Mouse (Mus musculus) heart, postnatal 36 days (tissue): ENCODE data around the gene Plau. TPM values are rescaled to one million over a fixed set of nuclear protein-coding genes. Genes with fewer than 3 reads are reported as not detected.

Experiments used
- DNase-seq, 2 experiments: peaks; one replicate each; pipeline ENCODE4 v3.0.0; 2021 to 2022
- intact Hi-C: fragments of 180-260 bp; cut with DNase I; formaldehyde crosslinking; loops from one replicate; pipeline ENCODE4 v1.15.1; 2025
- total RNA-seq, 2 experiments: library from RNA; stranded (reverse); gene quantifications; 2 replicates each; pipeline ENCODE4 v1.2.3; 2021

Plau gene
- total RNA-seq, 2 experiments from 2014 or later = 6.1 to 6.2 TPM

DNA sequence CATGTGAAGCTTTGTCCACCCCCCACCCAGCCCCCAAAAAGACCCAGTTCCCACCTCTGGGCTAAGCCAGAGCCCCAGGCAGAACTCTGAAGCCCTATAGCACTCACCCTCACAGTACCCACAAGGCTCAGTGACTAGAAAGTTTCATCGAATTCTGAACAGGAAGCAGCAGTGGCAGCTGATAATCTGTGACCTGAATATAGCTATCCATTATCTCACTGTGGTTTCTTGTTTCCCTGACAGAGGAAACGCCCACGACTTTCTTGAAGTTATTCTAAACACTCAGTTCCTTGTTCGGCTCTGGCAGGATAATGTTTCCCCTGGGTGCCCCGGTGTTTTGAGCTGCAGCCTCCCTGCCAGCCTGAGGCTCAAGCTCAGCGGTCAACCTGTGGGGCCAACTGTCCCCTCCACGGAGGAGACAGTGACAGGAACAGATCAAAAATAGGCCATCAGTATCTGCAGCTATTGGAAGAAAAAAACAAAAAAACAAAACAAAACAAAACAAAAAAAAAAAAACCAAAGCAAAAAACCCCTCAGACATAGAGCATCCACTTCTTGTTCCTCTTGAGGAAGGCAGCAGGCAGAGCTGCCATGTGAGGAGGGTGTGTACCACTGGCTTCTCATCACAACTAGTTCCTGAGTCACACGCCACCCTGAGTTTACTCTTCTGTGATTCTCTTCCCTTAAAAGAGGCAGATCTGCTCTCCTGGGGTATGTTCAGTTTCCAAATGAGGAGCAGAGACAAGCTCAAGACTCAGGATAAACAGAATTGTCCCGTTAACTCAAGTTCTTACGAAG, 48.8 kb downstream of the Plau start:
- peak in 1 of 2 experiments; percentile 19 for DNase-seq
- intact Hi-C loops = no loop called here

GRCm38 (mm10) chr14:20886266-20886665, 49.8 kb downstream of the Plau start:
- intact Hi-C loops = no loop called here
- DNase-seq = peak; percentile 36 to 73

GRCm38 (mm10) chr14:20887541-20888085, 51.2 kb downstream of the Plau start:
- no peak for DNase-seq
- intact Hi-C loops = no loop called here

DNA sequence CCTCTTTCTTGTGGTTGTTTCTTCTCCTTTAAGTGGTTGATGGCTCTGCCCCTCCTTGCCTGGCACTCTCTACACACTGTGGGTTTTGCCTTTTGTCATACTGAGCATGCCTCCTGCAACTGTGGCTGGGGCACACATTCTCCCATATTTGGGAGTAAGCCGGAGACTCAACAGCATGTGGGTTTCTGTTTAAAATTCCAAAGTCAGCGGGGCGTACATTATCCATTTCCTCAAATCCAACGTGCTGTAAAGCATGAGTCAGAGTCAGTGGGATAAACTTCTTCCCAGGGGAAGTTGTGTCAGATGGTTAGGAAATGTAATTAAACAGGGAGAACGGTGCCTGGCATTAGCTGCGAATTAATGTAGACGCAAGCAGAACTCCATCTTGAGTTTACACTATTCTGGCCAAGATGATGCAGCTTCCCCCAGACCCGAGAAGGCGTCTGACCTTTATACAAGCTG, 55.5 kb downstream of the Plau start:
- intact Hi-C loops = loop anchor here (2.0 to 5.0 kb wide), 2 partner anchors 37 to 100 kb away; partner anchors contain the start of gene Vcl
- peak in 1 of 2 experiments; percentile 25 for DNase-seq

Other genes with a start within 250 kb of the Plau start
- 10 to 100 TPM; 20.9 to 21.1 TPM for gene Usp54, start 195.6 kb upstream of the Plau start, total RNA-seq
- under 1 TPM; 0.92 to 1.00 TPM for gene Myoz1, start 180.1 kb upstream of the Plau start, total RNA-seq
- 100 to 1,000 TPM; 111 to 118 TPM for gene Synpo2l, start 168.3 kb upstream of the Plau start, total RNA-seq
- 100 to 1,000 TPM in 1 of 2 experiments, 10 to 100 TPM in 1; 97.8 to 104 TPM for gene Sec24c, start 162.4 kb upstream of the Plau start, total RNA-seq
- gene Fut11, start 141.7 kb upstream of the Plau start, total RNA-seq = 1 to 10 TPM; 6.6 to 7.1 TPM
- gene Chchd1, start 133.7 kb upstream of the Plau start, total RNA-seq = 100 to 1,000 TPM; 120 to 123 TPM
- 10 to 100 TPM; 45.4 to 47.8 TPM for gene Zswim8, start 129.1 kb upstream of the Plau start, total RNA-seq
- 10 to 100 TPM; 10.6 to 10.8 TPM for gene Ndst2, start 102.1 kb upstream of the Plau start, total RNA-seq
- 10 to 100 TPM; 51.4 to 52.8 TPM for gene Camk2g, start 42.6 kb upstream of the Plau start, total RNA-seq
- gene Vcl, start 92.7 kb downstream of the Plau start, total RNA-seq = 100 to 1,000 TPM; 113 to 137 TPM
- 10 to 100 TPM; 58.0 to 62.9 TPM for gene Ap3m1, start 215.8 kb downstream of the Plau start, total RNA-seq
- gene Adk, start 215.9 kb downstream of the Plau start, total RNA-seq = 100 to 1,000 TPM; 239 to 252 TPM